Mouse (Mus musculus) embryonic fibroblast, embryonic 13.5 days (primary cell): ENCODE measurements around the gene Galntl5.

ENCODE experiments used
- CTCF ChIP-seq: IDR thresholded peaks from 2 replicates; pipeline ENCODE4 v1.5.1; 2011; ENCODE audit warnings: mild to moderate bottlenecking, control low read depth, low read length, moderate library complexity, borderline replicate concordance; ENCODE audit not compliant: insufficient read depth
- POLR2A ChIP-seq: IDR thresholded peaks from 2 replicates; pipeline ENCODE4 v1.6.1; 2011; ENCODE audit warnings: low read depth, mild to moderate bottlenecking, control low read depth, low read length, moderate library complexity

- TF ChIP-seq CTCF (no peak), POLR2A (no peak)
Observed at GRCm38 (mm10) chr5:25181004-25181531, at the start of gene Galntl5.
